Mouse (Mus musculus): ENCODE measurements around the gene AL732309.1. TPM values are rescaled to one million over a fixed set of nuclear protein-coding genes. Genes with fewer than 3 reads are reported as not detected.
A peak's percentile ranks its signal among the peaks of the same experiment; 100 is the strongest.
"Not testable (repeated sequence)": the region's sequence is repeated elsewhere in the genome, so short reads cannot be mapped to it uniquely, and the experiment has no call there.

The AL732309.1 gene
- total and polyA plus RNA-seq, 3 experiments: 0.68 to 4.7 (median 1.8) TPM

- intact Hi-C loops (cut with DNase I): no loop called here
- Histone ChIP-seq H3K36me3 (ENCODE audit: control insufficient read depth, insufficient read depth, low read length) (no peaks in the 10 kb centered on the region), H3K4me3 (peak within 1 kb of the TSS; percentile 96), H3K79me2 (replicated peaks; ENCODE audit: control insufficient read depth, insufficient read depth, low read length) (no peaks in the 10 kb centered on the region), H3K27me3 (ENCODE audit: control insufficient read depth, insufficient read depth, low read length) (no peaks in the 10 kb centered on the region), H3K4me1 (ENCODE audit: control insufficient read depth, insufficient read depth, low read length) (peaks cover 20% of the 10 kb centered on the region), H3K27ac (peak within 1 kb of the TSS; percentile 82), H3K9ac (ENCODE audit: low read depth, low read length) (peak within 1 kb of the TSS; percentile 79)
- peak; percentile 91 to 96 for DNase-seq
- under 1% methylated on average over 39 of the region's 39 CpGs for WGBS
- TF ChIP-seq POLR2A (IDR thresholded peaks at IDR 0.05; ENCODE audit: insufficient read depth, low read depth, low read length): peak; percentile 57
- peak; percentile 19 for TF ChIP-seq CTCF (IDR thresholded peaks at IDR 0.05)
- no peak for TF ChIP-seq EP300 (IDR thresholded peaks at IDR 0.05; ENCODE audit: insufficient read depth, low read depth, low read length)
These were observed 15.7 kb upstream of the AL732309.1 start, which contains the start of gene Tprn for GRCm38 (mm10) chr2:25262291-25262767. Tprn (plus strand) TSS chr2:25262618.

- TF ChIP-seq EP300 (IDR thresholded peaks at IDR 0.05; ENCODE audit: insufficient read depth, low read depth, low read length) (no peak), CTCF (IDR thresholded peaks at IDR 0.05) (no peak), POLR2A (IDR thresholded peaks at IDR 0.05; ENCODE audit: insufficient read depth, low read depth, low read length) (no peak)
- Histone ChIP-seq H3K27me3 (ENCODE audit: control insufficient read depth, insufficient read depth, low read length) (no peaks in the 10 kb centered on the region), H3K4me1 (ENCODE audit: control insufficient read depth, insufficient read depth, low read length) (peaks cover 15% of the 10 kb centered on the region), H3K27ac (peak overlapping the region; percentile 82), H3K36me3 (ENCODE audit: control insufficient read depth, insufficient read depth, low read length) (no peaks in the 10 kb centered on the region), H3K4me3 (peak overlapping the region; percentile 96), H3K79me2 (replicated peaks; ENCODE audit: control insufficient read depth, insufficient read depth, low read length) (no peaks in the 10 kb centered on the region), H3K9ac (ENCODE audit: low read depth, low read length) (peak overlapping the region; percentile 32)
- no peak for DNase-seq
- intact Hi-C loops (cut with DNase I): no loop called here
- 44% methylated on average over 12 of the region's 12 CpGs for WGBS
These were observed 15.2 kb upstream of the AL732309.1 start for GRCm38 (mm10) chr2:25261870-25262269.

- H3K27me3 ChIP-seq (ENCODE audit: control insufficient read depth, insufficient read depth, low read length): no peaks in the 10 kb centered on the region
- H3K36me3 ChIP-seq (ENCODE audit: control insufficient read depth, insufficient read depth, low read length): peaks cover 2% of the 10 kb centered on the region; the same call in 1 of the 2 replicates
- H3K27ac ChIP-seq: no peak overlapping the region
- no peak for DNase-seq
- TF ChIP-seq POLR2A (IDR thresholded peaks at IDR 0.05; ENCODE audit: insufficient read depth, low read depth, low read length) (no peak), EP300 (IDR thresholded peaks at IDR 0.05; ENCODE audit: insufficient read depth, low read depth, low read length) (no peak), CTCF (IDR thresholded peaks at IDR 0.05) (peak; percentile 73)
- H3K79me2 ChIP-seq (replicated peaks; ENCODE audit: control insufficient read depth, insufficient read depth, low read length): no peaks in the 10 kb centered on the region
- intact Hi-C loops (cut with DNase I): loop anchor here (2.0 to 10.0 kb wide), 2 partner anchors 34 to 134 kb away; no protein-coding TSS in a partner anchor
- no peak overlapping the region for H3K9ac ChIP-seq (ENCODE audit: low read depth, low read length)
- H3K4me1 ChIP-seq (ENCODE audit: control insufficient read depth, insufficient read depth, low read length): peaks cover 3% of the 10 kb centered on the region
- H3K4me3 ChIP-seq: no peak overlapping the region
- WGBS: 53% methylated on average over 2 of the region's 2 CpGs
These were observed 12.2 kb upstream of the AL732309.1 start for GRCm38 (mm10) chr2:25258887-25259286.

GRCm38 (mm10) chr2:25257250-25257649 is 10.6 kb upstream of the AL732309.1 start:
- H3K27ac ChIP-seq; H3K27me3 ChIP-seq (ENCODE audit: control insufficient read depth, insufficient read depth, low read length); H3K79me2 ChIP-seq (replicated peaks; ENCODE audit: control insufficient read depth, insufficient read depth, low read length); H3K4me3 ChIP-seq; DNase-seq; H3K9ac ChIP-seq (ENCODE audit: low read depth, low read length); H3K36me3 ChIP-seq (ENCODE audit: control insufficient read depth, insufficient read depth, low read length); H3K4me1 ChIP-seq (ENCODE audit: control insufficient read depth, insufficient read depth, low read length): not testable (repeated sequence)
- intact Hi-C loops (cut with DNase I): loop anchor here (10.0 kb wide), 1 partner anchor 132 kb away; no protein-coding TSS in a partner anchor
- WGBS: 85% methylated on average over 5 of the region's 5 CpGs

- H3K36me3 ChIP-seq (ENCODE audit: control insufficient read depth, insufficient read depth, low read length); H3K79me2 ChIP-seq (replicated peaks; ENCODE audit: control insufficient read depth, insufficient read depth, low read length); H3K4me1 ChIP-seq (ENCODE audit: control insufficient read depth, insufficient read depth, low read length); DNase-seq; H3K4me3 ChIP-seq; H3K27ac ChIP-seq; H3K27me3 ChIP-seq (ENCODE audit: control insufficient read depth, insufficient read depth, low read length): not testable (repeated sequence)
- 0 out of 2 replicates have a peak overlapping the region, but pooled peaks have one; percentile 23 for H3K9ac ChIP-seq (ENCODE audit: low read depth, low read length)
- peak; percentile 58 for TF ChIP-seq CTCF (IDR thresholded peaks at IDR 0.05)
- intact Hi-C loops (cut with DNase I): loop anchor here (10.0 kb wide), 1 partner anchor 132 kb away; no protein-coding TSS in a partner anchor
- WGBS: 52% methylated on average over 12 of the region's 12 CpGs
These were observed 9.9 kb upstream of the AL732309.1 start for GRCm38 (mm10) chr2:25256443-25257109.

- H3K9ac ChIP-seq (ENCODE audit: low read depth, low read length): peak within 1 kb of the TSS; percentile 89
- no peak for TF ChIP-seq CTCF (IDR thresholded peaks at IDR 0.05)
- TF ChIP-seq POLR2A (IDR thresholded peaks at IDR 0.05; ENCODE audit: insufficient read depth, low read depth, low read length): peak; percentile 80
- TF ChIP-seq EP300 (IDR thresholded peaks at IDR 0.05; ENCODE audit: insufficient read depth, low read depth, low read length): peak; percentile 90
- intact Hi-C loops (cut with DNase I): loop anchor here (1.0 to 10.0 kb wide), 5 partner anchors 17 to 131 kb away; partner anchors contain the start of genes Anapc2, Man1b1 and Ssna1
- peak within 1 kb of the TSS; percentile 98 for H3K4me3 ChIP-seq
- peaks cover 3% of the 10 kb centered on the region for H3K4me1 ChIP-seq (ENCODE audit: control insufficient read depth, insufficient read depth, low read length)
- no peaks in the 10 kb centered on the region for H3K27me3 ChIP-seq (ENCODE audit: control insufficient read depth, insufficient read depth, low read length)
- no peaks in the 10 kb centered on the region for H3K79me2 ChIP-seq (replicated peaks; ENCODE audit: control insufficient read depth, insufficient read depth, low read length)
- peak; percentile 88 to 93 for DNase-seq
- H3K27ac ChIP-seq: peak within 1 kb of the TSS; percentile 91
- under 1% methylated on average over 39 of the region's 39 CpGs for WGBS
- H3K36me3 ChIP-seq (ENCODE audit: control insufficient read depth, insufficient read depth, low read length): peaks cover 2% of the 10 kb centered on the region; the same call in 1 of the 2 replicates
These were observed 8.7 kb upstream of the AL732309.1 start, which contains the start of gene Tmem203 for GRCm38 (mm10) chr2:25255284-25255779. Tmem203 (plus strand) TSS chr2:25255439.

Data from heart, adult 2 months (tissue).